Mouse (Mus musculus) C2C12 (cell line): ENCODE measurements around the gene Asic2.

ENCODE experiments used
- CTCF ChIP-seq: IDR thresholded peaks from one replicate; pipeline ENCODE4 v1.5.1; 2011; ENCODE audit not compliant: control insufficient read depth, insufficient read depth, insufficient read length
- USF1 ChIP-seq: IDR thresholded peaks from one replicate; pipeline ENCODE4 v1.6.1; 2011; ENCODE audit warnings: low read depth, mild to moderate bottlenecking, control low read depth, moderate library complexity

GRCm38 (mm10) chr11:80858065-80858464 is 1110.2 kb downstream of the Asic2 start, which contains the start of gene Spaca3:
- TF ChIP-seq CTCF (no peak), USF1 (no peak)
